Mouse (Mus musculus): ENCODE results near the gene Ccdc157. TPM values are rescaled to one million over a fixed set of nuclear protein-coding genes. Genes with fewer than 3 reads are reported as not detected.
"Not testable (repeated sequence)": the region's sequence is repeated elsewhere in the genome, so short reads cannot be mapped to it uniquely, and the experiment has no call there.

Ccdc157 gene
- polyA plus RNA-seq, 1 experiment from 2014 or later: 12.3 TPM

- no peaks in the 10 kb centered on the region; the same call in 1 of the 2 replicates for H3K4me1 ChIP-seq
- no peak overlapping the region for H3K4me3 ChIP-seq
- H3K9ac ChIP-seq: no peak overlapping the region
- H3K27me3 ChIP-seq: no peaks in the 10 kb centered on the region
- no peak for ATAC-seq (ENCODE audit: insufficient number of reproducible peaks, low FRiP score, low TSS enrichment, low read depth)
- WGBS: 84% methylated on average over 4 of the region's 4 CpGs
- no peaks in the 10 kb centered on the region for H3K9me3 ChIP-seq
- H3K4me2 ChIP-seq: no peak overlapping the region
- H3K36me3 ChIP-seq: peaks cover 8% of the 10 kb centered on the region; the same call in 1 of the 2 replicates
- H3K27ac ChIP-seq: no peak overlapping the region
These were observed 48.1 kb downstream of the Ccdc157 start for GRCm38 (mm10) chr11:4112033-4112432.

GRCm38 (mm10) chr11:4108691-4109090 lies 51.4 kb downstream of the Ccdc157 start:
- Histone ChIP-seq H3K4me2 (no peak overlapping the region), H3K27me3 (no peaks in the 10 kb centered on the region), H3K27ac (no peak overlapping the region), H3K36me3 (peaks cover 8% of the 10 kb centered on the region; the same call in 1 of the 2 replicates), H3K9me3 (no peaks in the 10 kb centered on the region), H3K4me1 (no peaks in the 10 kb centered on the region), H3K4me3 (no peak overlapping the region), H3K9ac (no peak overlapping the region)
- WGBS: 69% methylated on average over 7 of the region's 7 CpGs
- no peak for ATAC-seq (ENCODE audit: insufficient number of reproducible peaks, low FRiP score, low TSS enrichment, low read depth)

DNA sequence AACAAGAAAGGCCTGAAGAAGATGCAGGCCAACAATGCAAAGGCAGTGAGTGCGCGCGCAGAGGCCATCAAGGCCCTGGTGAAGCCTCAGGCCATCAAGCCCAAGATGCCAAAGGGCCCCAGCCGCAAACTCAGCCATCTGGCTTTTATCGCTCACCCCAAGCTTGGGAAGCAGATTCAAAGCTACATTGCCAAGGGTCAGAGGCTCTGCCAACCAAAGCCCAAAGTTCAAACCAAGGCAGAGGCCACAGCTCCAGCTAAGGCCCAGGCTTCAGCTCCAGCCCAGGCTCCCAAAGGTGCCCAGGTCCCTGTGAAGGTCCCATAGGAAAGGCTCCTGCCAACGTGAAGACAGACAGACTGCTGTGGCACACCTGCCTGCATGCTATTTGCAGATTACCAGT lies 52.2 kb downstream of the Ccdc157 start:
- not testable (repeated sequence) for H3K4me1 ChIP-seq; H3K4me3 ChIP-seq; H3K36me3 ChIP-seq; H3K27me3 ChIP-seq; H3K4me2 ChIP-seq; H3K9me3 ChIP-seq; H3K9ac ChIP-seq; H3K27ac ChIP-seq; ATAC-seq (ENCODE audit: insufficient number of reproducible peaks, low FRiP score, low TSS enrichment, low read depth)
- 90% methylated on average over 6 of the region's 6 CpGs for WGBS

DNA sequence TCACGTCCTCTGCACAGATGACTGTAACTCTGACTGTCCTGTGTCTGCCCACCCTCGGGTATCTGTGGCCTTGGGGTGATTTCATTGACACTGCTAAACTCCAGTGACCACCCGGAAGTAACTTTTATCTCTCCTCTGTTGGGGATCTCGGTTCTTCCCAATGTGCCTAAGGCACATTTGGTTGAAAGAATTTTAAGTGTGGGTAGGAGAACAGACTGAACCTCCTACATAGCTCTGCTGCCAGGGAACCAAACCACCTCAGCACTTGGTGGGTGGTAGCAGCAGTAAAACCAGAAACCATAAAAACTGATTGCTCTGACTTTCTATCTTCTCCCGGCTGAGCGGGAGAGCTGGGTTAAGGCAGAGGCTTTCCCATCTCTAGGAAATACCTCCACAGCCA lies 54.6 kb downstream of the Ccdc157 start:
- no peaks in the 10 kb centered on the region for H3K27me3 ChIP-seq
- no peaks in the 10 kb centered on the region for H3K4me1 ChIP-seq
- peaks cover 8% of the 10 kb centered on the region; the same call in 1 of the 2 replicates for H3K36me3 ChIP-seq
- no peaks in the 10 kb centered on the region for H3K9me3 ChIP-seq
- 27% methylated on average over 6 of the region's 6 CpGs for WGBS
- no peak overlapping the region for H3K4me3 ChIP-seq
- no peak overlapping the region for H3K4me2 ChIP-seq
- no peak overlapping the region for H3K27ac ChIP-seq
- ATAC-seq (ENCODE audit: insufficient number of reproducible peaks, low FRiP score, low TSS enrichment, low read depth): no peak
- H3K9ac ChIP-seq: no peak overlapping the region

DNA sequence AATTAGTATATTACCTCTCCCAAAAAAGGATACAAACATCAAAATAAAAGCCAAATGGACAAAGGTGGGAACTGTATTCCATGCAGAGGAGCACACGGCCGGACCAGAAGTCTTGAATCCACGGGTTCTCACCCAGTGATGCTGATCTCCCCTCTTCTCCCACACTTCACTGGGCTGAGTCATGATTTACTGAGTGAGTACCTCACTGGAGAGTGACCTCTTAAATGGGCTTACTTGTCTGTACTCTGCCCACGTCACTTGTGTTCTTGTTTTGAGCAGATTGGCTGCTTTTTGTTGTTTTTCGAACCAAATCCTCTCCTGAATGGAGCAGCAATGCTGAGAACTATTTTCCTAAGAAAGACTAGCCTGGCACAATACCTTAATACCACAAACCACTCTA lies 55.1 kb downstream of the Ccdc157 start:
- Histone ChIP-seq H3K9me3 (no peaks in the 10 kb centered on the region), H3K4me1 (no peaks in the 10 kb centered on the region), H3K36me3 (peaks cover 8% of the 10 kb centered on the region; the same call in 1 of the 2 replicates), H3K27me3 (no peaks in the 10 kb centered on the region), H3K4me3 (no peak overlapping the region), H3K4me2 (no peak overlapping the region), H3K9ac (no peak overlapping the region), H3K27ac (no peak overlapping the region)
- no peak for ATAC-seq (ENCODE audit: insufficient number of reproducible peaks, low FRiP score, low TSS enrichment, low read depth)
- WGBS: 83% methylated on average over 5 of the region's 5 CpGs

GRCm38 (mm10) chr11:4103522-4103921 lies 56.6 kb downstream of the Ccdc157 start:
- no peaks in the 10 kb centered on the region for H3K9me3 ChIP-seq
- no peak overlapping the region for H3K27ac ChIP-seq
- no peak for ATAC-seq (ENCODE audit: insufficient number of reproducible peaks, low FRiP score, low TSS enrichment, low read depth)
- 78% methylated on average over 14 of the region's 14 CpGs for WGBS
- H3K4me1 ChIP-seq: no peaks in the 10 kb centered on the region
- H3K36me3 ChIP-seq: peaks cover 6% of the 10 kb centered on the region; the same call in 1 of the 2 replicates
- no peak overlapping the region for H3K9ac ChIP-seq
- H3K4me3 ChIP-seq: no peak overlapping the region
- no peak overlapping the region for H3K4me2 ChIP-seq
- H3K27me3 ChIP-seq: no peaks in the 10 kb centered on the region

DNA sequence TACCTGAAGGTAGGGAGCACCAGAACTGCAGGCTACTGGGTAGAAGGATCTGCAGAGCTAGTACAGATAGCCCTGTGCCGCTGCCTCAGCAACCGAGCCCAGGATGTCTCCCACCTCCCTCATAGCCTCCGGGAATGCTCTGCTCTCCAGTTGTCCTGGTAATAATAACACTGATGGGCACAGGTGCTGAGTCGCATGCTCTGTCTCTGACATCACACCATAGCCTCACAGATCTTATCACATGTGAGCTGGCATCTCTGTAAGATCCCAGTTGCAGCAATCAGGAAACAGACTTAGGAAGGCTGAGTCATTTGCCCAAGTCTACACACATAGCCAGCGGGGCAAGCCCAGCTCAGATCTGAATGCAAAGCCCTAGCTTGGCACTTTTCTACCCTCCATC lies 58.2 kb downstream of the Ccdc157 start:
- H3K9ac ChIP-seq: no peak overlapping the region
- no peak overlapping the region for H3K4me3 ChIP-seq
- H3K4me1 ChIP-seq: peaks cover 7% of the 10 kb centered on the region
- ATAC-seq (ENCODE audit: insufficient number of reproducible peaks, low FRiP score, low TSS enrichment, low read depth): no peak
- H3K9me3 ChIP-seq: no peaks in the 10 kb centered on the region
- no peak overlapping the region for H3K27ac ChIP-seq
- H3K4me2 ChIP-seq: no peak overlapping the region
- no peaks in the 10 kb centered on the region for H3K36me3 ChIP-seq
- 67% methylated on average over 5 of the region's 5 CpGs for WGBS
- no peaks in the 10 kb centered on the region for H3K27me3 ChIP-seq

DNA sequence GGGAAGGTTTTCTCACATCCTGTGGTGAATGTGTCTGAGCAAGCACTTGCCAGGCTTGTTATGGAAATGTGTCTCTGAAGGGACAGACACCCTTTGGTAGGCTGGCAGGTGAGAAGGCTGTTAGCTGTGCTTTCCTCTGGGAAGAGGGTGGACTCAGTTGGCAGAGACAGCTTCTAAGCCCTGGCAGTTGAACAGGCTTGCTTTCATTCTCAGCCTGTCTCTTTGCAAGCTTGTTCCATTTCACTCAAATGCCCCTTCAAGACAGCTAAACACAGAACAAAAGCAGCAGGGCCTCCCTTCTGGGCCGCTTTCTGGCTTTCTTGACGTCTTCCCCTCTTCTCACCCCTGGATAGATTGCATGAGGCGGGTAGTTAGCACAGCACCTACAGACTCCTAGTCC lies 60.6 kb downstream of the Ccdc157 start:
- peaks cover 24% of the 10 kb centered on the region for H3K4me1 ChIP-seq
- no peak for ATAC-seq (ENCODE audit: insufficient number of reproducible peaks, low FRiP score, low TSS enrichment, low read depth)
- H3K9me3 ChIP-seq: no peaks in the 10 kb centered on the region
- no peaks in the 10 kb centered on the region for H3K27me3 ChIP-seq
- H3K9ac ChIP-seq: no peak overlapping the region
- no peaks in the 10 kb centered on the region for H3K36me3 ChIP-seq
- 56% methylated on average over 3 of the region's 3 CpGs for WGBS
- no peak overlapping the region for H3K4me3 ChIP-seq
- H3K27ac ChIP-seq: no peak overlapping the region; the same call in 1 of the 2 replicates
- H3K4me2 ChIP-seq: no peak overlapping the region

DNA sequence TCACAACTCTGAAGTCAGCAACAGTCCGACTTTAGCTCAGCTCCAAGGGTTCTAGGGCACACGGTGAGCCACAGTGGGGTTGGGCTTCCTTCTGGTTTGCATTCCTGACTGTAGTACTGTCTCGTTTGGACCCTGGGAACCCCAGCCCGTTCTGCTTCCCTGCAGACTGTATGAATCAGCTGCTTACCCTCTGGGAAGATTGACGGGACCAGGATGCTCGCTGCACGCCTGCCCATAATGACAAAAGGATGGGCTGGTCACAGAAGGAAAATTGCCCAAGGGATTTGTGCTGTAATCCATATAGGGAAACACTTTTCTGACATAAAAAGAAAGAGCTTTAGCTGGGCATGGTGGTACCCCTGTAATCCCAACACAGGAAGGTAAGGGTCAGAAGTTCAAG lies 61.3 kb downstream of the Ccdc157 start:
- Histone ChIP-seq H3K4me1 (peaks cover 27% of the 10 kb centered on the region), H3K4me3 (no peak overlapping the region), H3K9ac (no peak overlapping the region), H3K9me3 (no peaks in the 10 kb centered on the region), H3K27ac (peak overlapping the region; percentile 33; the same call in 1 of the 2 replicates), H3K27me3 (no peaks in the 10 kb centered on the region), H3K4me2 (no peak overlapping the region), H3K36me3 (no peaks in the 10 kb centered on the region)
- ATAC-seq (ENCODE audit: insufficient number of reproducible peaks, low FRiP score, low TSS enrichment, low read depth): no peak
- 66% methylated on average over 7 of the region's 7 CpGs for WGBS

DNA sequence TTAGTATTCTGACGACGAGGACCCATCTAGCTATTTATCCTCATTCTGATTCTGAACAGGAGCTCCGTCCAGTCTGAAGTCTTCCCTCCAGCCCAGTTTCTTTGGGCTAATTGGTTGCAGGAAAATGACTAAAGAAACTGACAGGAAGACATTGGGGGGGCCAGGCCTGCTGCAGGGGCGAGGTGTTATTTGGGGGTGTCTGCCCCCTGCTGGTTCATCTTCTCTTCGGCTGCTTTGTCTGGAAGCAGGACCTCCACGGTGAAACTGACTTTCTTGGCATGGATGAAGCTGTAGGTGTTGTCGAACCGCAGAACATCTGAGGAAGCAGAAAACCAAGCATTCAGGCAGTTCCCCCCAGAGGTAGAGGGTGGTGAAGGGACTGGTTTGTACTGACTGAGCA lies 62.0 kb downstream of the Ccdc157 start:
- no peak for ATAC-seq (ENCODE audit: insufficient number of reproducible peaks, low FRiP score, low TSS enrichment, low read depth)
- H3K4me3 ChIP-seq: no peak overlapping the region
- H3K4me1 ChIP-seq: peaks cover 27% of the 10 kb centered on the region
- no peaks in the 10 kb centered on the region for H3K36me3 ChIP-seq
- H3K27ac ChIP-seq: no peak overlapping the region
- no peaks in the 10 kb centered on the region for H3K9me3 ChIP-seq
- no peak overlapping the region for H3K9ac ChIP-seq
- no peak overlapping the region for H3K4me2 ChIP-seq
- WGBS: 56% methylated on average over 8 of the region's 8 CpGs
- H3K27me3 ChIP-seq: no peaks in the 10 kb centered on the region

GRCm38 (mm10) chr11:4097091-4097621 lies 62.9 kb downstream of the Ccdc157 start:
- WGBS: 31% methylated on average over 10 of the region's 10 CpGs
- peaks cover 27% of the 10 kb centered on the region for H3K4me1 ChIP-seq
- H3K4me2 ChIP-seq: peak overlapping the region; percentile 85
- H3K27ac ChIP-seq: peak overlapping the region; percentile 91
- H3K36me3 ChIP-seq: no peaks in the 10 kb centered on the region
- H3K4me3 ChIP-seq: peak overlapping the region; percentile 58
- peak overlapping the region; percentile 64 for H3K9ac ChIP-seq
- no peaks in the 10 kb centered on the region for H3K9me3 ChIP-seq
- no peak for ATAC-seq (ENCODE audit: insufficient number of reproducible peaks, low FRiP score, low TSS enrichment, low read depth)
- H3K27me3 ChIP-seq: no peaks in the 10 kb centered on the region

DNA sequence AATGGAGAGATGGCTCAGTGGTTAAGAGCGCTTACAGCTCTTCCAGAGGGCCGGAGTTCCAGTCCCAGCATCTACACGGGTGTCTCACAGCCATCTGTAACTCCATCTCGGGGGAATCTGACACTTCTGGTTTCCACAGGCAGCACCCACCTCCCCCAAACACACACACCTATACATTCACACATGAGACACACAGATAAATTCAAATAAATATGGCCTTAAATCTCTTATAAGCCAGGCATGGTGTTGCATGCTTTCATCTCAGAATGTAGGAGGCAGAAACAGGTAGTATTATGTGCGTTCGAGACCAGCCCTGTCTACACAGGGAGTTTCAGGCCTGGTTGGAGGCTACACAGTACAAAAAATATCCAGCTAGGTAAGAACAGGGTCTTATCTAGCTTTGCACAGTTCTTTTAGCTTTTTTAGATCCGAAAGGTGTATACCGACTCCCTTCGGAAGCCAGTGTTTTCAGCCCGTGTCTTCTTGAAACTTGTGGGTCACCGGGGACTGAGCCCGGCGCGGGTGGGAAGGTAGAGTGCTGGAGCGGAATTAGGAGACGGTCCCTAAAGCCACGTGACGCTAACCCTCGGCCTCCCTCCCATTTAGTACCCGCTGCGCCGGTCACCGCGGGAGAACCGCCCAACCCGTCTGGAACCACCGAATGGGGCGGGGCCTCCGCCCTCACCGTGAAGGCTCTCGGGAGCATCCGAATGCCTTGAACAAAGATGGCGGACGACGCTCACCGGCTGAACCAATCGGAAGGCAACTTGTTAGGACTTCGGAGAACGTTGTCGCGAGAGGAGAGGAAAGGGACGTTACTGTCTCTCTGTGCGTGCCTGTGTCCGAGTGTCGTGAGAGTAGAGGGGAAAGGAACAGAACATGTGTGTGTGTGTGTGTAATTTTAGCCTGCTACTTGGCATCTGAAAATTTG lies 63.8 kb downstream of the Ccdc157 start:
- no peaks in the 10 kb centered on the region for H3K36me3 ChIP-seq
- H3K9me3 ChIP-seq: no peaks in the 10 kb centered on the region
- WGBS: 2% methylated on average over 45 of the region's 45 CpGs

More for the DNA sequence above, 63.8 kb downstream of the Ccdc157 start:
- peak overlapping the region; percentile 58 for H3K4me3 ChIP-seq
- peak overlapping the region; percentile 85 for H3K4me2 ChIP-seq
- peak overlapping the region; percentile 64 for H3K9ac ChIP-seq
- ATAC-seq (ENCODE audit: insufficient number of reproducible peaks, low FRiP score, low TSS enrichment, low read depth): peak; percentile 93
- peak overlapping the region; percentile 91 for H3K27ac ChIP-seq
- peaks cover 27% of the 10 kb centered on the region for H3K4me1 ChIP-seq
- H3K27me3 ChIP-seq: no peaks in the 10 kb centered on the region

Measured in limb, embryonic 15.5 days (tissue).